Mouse (Mus musculus) urinary bladder, postnatal 10 days (tissue): ENCODE data around the gene Fmnl3.

Experiments
- DNase-seq: peaks from one replicate; pipeline ENCODE4 v3.0.0; 2022; ENCODE audit warnings: low spot score

The Fmnl3 gene

DNA sequence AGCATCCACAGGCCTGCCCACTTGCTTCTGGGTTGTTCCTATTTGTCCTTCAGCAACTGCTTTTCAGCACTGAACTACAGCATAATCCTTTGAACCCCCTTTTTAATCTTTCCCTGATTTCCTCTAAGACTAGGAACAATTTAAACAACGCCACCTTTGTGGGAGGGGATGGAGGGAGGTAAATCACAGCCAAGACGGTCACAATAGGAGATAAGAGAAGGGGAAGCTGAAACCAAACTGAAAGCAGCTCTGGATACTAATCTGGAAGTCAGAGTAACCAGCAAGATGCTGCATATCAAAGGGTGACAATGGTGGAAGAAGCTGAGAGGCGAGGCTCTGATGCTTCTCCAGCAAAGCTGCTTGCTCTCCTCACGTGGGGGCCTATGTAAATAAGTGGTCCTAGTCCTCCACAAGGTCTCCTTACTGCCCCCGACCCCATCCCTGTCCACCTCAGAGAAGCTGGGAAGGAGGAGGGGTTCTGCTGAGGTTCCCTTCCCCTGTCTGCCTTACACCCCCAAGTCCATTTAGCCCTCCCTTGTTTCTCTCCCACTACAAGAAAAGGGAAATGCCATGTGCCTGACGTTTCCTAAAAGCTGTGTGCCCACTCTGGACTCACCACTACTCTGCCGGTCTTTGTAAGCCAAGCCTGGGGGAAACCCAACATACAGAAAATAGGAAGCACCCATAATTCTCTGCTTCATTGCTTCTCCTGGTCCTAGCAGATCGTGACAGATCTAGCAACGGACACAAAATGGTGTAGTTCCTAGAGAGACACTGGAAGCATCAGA is 27.9 kb downstream of the Fmnl3 start:
- DNase-seq: no peak

DNA sequence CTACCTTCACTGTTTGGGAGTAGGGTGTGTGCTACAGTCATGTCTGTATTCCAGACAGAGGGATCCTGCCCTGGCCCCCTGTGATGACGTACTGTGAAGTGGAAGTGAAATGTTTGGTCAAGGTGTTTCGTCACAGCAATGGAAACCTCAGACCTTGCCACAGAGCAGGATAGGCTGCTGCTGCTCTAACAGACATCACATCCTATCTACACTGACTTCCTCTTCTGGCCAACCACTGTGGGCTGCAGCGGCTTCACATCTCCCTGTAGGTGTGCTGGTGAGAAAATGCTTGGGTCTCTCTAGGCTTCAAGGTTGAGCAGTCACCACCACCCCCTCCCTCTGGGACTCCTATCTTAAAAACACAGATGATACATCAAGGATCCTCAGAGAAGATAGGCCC is 29.2 kb downstream of the Fmnl3 start:
- DNase-seq: no peak

DNA sequence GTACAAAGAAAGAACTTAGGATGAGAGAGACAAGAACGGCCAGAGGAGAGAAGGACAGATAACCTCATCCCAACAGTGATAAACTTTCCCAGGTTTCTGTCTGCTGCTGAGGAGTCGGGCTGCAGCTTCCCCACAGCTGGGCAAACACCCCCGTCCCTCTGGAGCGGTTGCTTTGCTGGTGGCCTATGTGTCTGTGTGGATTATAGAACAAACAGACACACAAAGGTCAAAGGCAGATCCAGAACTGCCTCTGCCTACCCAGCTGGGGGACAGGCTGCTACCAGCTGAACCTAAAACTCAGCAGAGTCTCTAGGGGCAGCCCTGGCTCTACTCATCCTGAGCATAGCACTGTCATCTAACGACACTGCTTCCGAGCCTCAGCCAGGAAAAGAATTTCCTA is 30.6 kb downstream of the Fmnl3 start:
- DNase-seq: no peak

DNA sequence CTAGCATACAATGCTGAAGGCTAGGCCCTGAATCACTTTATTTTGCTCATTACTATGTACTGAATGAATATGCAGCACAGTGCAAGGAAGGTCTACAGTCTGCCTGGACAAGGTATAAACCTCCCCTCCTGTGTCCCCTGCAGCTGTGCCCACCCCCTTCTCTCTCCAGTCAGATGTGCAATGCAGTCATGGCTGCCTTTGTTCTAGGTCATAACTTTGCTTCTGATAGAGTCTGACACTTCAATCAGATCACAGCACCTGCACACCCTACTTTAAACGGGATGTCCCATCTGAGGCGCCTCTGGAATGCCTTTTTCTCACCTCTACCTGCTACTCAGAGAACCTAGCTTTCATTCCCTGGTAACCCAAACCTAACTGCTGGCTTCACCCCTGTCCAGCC is 31.4 kb downstream of the Fmnl3 start:
- no peak for DNase-seq

DNA sequence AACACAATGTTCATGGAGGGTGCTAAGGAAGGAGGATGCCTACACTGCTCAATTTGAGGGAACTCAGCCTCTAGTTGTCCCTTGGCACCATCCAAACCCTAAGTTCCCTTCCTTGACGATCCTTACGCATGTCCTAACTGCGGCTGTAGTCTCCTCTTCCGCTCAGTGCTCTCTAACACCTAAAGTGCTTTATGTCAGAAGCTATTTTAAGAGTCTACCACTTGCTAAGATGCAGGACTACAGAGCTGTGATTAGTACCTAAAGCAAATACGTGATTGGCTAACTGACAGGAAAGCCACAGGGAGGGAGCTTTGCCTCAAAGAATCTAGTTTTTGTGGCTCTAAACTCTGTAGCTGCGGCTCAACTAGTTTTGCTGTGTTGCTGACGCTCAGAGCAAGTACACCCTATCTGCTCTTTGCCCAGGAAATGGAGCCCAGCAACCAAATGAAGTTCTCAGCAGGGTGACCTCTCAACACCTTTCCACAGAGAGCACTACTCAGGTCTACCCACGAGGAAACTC is 34.4 kb downstream of the Fmnl3 start:
- no peak for DNase-seq

DNA sequence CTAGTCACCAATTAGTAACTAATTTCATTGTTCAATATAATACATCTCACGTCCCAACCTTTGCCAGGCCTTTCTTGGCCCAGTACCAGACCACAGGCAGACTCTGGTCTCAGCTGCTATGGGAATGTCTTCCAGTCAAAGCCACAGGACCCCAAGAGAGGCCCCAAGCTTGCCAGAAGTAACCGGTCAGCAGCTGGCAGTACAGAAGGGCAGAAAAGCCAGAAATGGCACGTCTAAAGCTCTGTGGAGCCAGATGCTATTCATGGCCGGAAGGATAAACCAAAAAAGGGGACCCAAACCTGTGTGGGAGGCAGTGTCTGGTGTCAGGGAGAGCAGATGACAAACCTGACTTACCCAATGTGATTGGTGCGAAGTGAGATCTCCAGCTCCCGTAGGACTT is 35.8 kb downstream of the Fmnl3 start:
- no peak for DNase-seq

DNA sequence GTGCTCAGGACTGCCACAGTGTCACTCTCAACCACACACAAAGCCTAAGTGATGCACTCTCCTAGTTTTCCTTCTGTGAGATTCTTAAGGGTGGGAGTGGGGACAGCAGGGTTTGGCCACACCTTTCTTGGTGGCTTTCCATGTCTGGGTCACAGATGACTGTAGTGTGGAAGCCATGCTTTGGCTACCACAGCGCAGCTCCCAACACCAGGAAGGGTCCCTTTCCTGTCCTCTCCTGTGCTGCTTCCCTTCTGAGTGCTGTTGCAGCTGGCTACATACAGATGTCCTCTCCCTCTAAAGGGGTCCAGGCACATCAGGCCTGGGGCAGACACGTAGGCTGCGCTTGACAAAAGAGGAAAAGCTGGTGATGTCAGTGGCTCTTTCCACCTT is 36.6 kb downstream of the Fmnl3 start:
- no peak for DNase-seq

DNA sequence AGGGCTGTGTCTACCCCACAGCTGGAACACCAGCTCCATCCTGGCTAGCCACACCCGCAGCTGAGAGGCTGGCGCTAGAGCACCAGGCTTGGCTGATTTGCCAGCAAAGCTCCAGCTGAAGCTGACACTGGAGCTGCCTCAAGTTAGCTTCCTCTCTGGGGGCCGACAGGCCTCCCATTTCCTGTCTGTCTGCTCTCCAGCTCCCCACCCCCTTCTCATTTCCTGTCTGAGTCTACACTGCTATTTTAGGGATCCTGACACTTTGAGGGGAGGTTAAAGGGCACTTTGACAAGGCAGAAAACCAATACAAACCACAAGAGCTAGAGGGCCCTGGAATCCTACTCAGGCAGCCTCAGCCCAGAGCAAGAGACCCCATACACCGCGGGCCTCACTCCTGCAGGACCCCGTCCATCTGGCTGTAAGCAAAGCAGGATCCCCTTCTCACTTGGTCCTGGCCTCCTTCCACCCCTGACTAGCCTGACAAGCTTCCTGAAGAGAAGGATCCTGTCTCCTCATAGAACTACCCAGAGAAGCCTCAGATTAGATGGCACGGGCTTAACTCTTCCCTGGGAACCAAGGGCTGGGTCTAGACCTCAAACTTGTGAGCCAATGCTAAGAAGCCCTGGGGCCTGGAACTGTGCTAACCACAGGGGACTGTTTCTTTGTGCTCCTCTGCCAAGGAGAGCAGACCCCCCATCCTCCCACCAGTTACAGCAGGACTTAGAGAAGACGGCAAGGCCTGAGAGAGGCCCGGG is 37.2 kb downstream of the Fmnl3 start:
- no peak for DNase-seq

DNA sequence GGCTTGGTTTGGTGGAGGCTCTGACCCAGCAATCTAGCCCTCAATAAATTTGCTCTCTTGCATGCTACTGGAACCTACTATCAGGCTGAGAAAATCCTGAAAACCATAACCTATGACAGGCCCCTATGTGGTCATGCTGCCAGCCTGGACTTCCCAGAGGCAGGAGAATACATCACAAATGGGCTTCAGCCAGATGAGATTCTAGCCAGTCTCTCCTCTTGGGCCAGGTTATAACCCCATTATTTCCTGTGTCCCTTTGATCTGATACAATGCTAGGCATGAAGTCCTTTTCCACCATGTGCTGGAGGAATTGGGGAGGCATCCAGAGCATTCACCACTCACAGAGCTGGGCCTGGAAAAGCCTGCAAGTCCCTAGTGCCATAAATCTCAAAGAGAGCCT is 38.2 kb downstream of the Fmnl3 start:
- no peak for DNase-seq

DNA sequence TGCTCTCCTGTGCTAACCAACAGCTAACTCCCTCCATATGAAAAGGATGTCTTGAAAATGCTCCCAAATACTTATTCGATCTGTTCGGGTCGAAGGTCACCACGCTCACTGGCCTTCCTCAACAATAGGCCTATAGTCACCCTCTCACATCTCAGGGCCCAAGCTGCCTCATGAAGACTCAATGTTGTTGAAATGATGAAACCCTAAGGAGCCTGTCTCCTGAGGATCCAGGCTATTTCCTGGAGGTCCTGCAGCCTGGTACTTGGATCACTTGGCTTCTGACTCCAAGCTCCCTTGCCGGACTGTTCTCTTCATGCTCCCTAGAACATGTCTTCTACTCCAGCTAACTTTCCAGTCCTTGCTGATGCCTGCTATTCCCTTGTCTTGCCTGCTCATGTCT is 38.9 kb downstream of the Fmnl3 start:
- no peak for DNase-seq

DNA sequence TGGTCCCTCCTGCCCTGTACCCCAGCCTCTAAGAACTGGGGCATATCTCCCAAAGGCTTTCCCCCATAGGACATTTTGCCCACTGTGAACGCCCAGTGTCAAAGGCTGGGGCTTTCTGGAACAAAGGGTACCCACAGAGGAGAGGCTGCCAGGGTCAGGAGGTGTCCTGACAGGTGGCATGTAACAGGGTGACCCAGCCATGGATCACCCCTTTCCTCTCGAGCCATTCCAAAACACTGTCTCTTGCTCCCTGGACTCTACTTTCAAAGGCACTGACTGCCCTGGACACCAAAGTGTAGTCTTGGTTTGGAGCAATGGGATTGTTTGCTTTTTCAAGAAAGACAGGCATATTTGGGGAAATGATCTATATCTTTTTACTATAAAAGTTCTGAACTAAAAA is 40.0 kb downstream of the Fmnl3 start:
- DNase-seq: no peak

DNA sequence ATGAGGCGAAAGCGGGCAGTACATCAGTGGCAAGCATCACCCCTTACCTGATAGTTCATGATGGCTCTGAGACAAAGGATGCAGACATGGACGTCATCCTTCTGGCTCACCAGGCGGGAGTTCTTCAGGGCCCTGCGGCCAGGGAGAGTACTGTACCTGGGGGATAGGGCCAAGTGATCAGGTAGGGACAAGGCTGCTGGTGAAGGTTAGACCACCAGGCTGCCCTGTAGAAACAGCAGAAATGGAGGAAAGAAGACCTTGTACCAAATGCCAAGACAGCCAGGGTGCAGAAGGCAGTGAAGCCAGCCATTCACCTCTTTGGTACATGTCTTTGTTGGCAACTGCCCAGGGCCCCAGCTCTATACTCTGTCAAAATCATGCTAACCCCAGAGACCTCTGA is 42.3 kb downstream of the Fmnl3 start:
- DNase-seq: no peak

DNA sequence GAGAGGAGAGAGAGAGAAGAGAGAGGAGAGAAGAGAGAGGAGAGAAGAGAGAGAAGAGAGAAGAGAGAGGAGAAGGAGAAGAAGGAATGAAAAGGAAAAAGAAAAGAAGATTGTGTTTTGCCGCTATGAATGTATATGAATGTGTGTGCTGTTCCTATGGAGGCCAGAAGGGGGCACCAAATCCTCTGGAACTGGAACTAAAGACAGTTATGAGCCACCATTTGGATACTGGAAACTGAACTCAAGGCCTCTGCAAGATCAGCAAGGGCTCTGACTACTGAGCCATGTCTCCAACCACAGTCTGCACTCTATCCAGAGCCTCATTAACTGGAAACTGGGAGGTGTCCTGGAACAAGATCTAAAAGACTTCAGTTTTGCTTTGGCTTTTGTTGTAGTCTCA is 43.3 kb downstream of the Fmnl3 start:
- DNase-seq: no peak

DNA sequence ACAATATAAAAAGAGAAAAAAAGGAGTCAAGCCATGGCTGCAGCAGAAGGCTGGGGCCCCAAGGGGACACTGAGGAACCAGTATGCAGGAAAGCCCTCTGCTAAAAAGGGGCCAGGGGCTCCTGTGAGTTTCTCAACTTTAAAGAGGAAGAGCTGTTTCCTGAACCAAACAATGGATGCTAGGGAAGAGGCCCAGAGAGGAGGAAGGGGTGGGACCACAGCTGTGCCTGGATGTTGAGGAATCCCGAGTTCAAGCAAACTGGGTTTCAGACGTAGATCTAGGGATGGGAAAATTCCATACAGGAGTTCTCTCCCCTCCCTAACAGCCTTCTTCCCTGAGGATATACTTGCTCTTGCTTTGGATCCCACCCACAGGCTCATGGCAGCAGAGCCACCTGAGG is 43.9 kb downstream of the Fmnl3 start:
- no peak for DNase-seq

DNA sequence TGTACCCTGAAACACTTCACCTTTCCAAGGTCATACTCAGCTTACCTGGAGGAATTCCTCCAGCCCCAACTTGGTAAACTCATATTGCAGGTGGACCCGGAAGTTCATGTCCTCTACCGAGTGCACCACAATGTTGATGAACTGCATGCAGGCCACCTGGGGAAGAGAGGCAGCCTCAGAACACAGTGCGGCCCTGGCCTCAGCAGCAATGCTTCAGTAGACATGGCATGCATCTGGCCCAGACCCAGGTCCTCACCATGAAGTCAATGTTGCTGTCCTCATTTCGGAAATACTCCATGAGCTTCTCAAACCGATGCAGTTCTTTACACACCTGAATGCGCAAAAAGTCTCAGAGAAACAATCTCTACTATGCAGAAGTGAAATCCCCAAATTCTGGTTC is 44.7 kb downstream of the Fmnl3 start:
- DNase-seq: no peak

DNA sequence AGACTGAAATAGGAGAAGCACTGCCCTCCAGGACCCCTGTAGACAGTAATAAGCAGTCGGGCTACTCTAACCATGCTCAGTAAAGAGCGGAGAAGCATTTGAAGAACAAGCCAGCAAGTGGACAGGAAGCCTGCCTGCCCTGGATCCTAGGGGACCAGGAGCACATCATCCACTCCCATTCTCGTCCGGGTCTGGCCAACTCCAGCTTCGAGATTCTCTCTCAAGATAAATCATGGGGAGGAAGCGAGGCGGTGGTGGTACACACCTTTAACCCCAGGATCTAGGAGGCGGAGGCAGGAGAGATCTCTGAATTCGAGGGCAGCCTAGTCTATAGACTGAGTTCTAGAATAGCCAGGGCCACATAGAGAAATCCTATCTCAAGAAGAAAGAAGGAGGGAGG is 46.1 kb downstream of the Fmnl3 start:
- no peak for DNase-seq

DNA sequence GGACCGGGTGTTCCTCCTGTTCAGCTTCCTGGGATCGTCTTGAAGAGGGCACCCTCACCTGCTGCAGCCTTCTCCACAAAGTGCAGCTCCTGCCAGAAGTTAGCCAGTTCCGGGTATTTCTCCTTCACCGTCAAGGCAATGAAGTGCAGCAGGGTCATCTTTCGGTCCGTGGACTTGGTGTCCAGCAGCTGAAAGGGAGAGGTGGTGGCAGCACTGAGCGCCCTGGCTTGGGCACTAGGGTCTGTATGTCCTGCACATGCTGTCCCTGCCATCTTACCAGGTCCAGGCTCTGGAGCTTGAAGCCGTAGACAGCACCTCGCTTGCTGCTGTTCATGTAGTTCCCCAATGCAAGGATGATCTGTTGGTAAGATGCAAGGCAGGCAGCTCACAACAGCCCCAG is 49.3 kb downstream of the Fmnl3 start:
- no peak for DNase-seq

DNA sequence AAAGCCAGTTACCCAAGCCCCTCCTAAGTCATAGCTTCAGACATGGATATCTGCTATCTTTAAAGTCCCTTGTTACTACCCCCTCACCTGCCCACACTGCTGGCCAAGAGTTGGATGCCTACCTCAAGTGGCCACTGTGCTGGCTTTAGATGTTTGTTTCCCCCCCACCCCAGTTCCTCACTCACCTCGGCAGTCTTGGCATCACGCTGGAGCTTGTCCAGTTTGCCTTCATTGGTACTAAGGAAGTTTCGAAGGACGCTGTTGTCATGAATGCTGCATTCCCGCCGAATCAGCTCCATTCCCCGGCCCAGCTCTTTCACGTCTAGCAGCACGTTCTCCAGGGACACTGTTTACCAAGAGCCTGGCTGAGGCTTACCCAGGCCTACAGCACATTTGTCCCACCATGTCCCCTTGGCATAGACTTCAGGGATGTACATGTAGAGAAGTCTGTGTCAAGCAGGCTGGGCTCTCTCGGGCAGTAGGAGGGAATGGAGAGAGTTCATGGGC is 50.1 kb downstream of the Fmnl3 start:
- no peak for DNase-seq

DNA sequence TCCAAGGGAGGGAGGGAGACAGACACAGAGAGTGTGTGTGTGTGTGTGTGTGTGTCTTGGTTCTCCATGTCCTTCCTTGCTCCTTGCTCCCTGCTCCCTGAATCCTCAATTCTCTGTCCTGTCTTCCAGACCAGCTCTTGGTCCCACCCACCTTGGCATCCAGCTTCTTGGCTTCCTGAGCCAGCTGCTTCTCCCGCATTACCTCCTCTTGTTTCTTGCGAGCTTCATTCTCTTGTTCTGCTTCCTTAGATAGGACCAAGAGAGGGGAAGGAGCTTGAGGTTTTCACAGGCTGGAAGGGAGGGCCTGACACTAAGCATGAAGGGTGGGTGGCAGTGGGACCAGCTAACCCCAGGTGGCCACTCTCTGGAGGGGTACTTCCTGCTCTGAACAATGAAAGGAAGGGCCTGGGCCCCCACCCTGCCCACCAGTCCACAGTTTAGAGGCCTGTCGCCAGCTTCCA is 50.8 kb downstream of the Fmnl3 start:
- no peak for DNase-seq

DNA sequence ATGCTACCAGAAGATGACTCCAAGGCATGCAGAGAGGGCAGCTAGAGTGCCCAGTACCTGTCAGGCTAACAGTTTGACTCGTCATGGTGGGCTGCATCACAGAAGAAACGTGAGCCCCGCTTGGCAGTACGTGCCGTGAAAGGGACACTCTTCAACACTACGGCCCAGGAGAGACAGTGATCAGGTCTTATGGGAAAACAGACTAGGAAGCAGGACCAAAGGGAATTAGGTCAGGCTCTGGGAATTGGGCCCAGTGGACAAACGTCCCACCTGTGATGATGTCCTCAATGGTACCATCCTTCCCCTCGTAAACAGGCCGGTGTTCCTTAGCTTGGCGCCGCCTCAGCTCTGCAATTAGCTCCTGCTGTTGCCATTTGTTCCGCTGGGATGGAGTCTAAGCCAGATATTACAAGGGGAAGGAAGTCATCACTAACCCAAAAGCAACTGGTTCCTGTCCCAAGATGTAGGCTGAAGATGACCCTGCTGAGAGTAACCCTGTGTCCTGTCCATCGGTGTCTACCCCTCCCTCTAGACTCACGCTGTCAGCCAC is 51.3 kb downstream of the Fmnl3 start:
- no peak for DNase-seq

DNA sequence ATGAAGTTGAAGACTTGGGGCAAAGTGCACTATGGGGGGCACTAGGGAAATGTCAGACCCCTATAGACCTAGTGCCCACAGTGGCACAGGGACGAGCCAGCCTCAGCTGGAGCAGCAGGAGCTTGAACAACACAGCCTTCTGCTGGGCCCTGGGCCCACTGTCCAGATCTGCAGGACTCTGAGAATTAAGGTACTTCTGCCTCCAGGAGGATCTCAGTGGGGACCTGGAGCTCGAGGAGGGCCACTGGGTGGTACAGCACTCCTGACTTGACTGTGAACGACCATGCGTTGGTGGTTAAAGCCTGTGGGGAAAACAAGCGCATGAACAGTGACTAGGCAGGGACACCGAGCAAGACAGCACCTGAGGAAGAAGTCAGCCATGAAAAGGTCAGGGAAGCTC is 52.2 kb downstream of the Fmnl3 start:
- no peak for DNase-seq

DNA sequence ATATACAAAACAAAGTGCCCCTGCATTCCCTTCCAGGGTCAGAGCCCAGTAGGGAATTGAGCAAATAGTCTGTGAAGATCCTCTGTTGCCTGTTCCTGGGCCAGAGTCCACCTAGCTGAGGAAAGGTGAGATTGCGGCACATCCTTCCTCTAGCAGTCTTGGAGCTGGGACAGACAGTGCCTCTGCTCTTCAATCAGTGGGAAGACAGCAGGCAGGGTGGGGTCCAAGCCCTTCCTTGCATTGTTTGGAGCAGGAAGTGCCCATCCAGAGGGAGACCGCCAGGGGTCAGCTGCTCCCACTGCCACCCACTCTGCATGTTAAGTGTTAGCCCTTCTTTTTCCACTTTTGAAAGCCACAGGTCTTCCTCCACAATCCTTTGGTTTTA is 53.0 kb downstream of the Fmnl3 start:
- no peak for DNase-seq
